Mouse (Mus musculus): ENCODE data around the gene Zbtb3. TPM values are rescaled to one million over a fixed set of nuclear protein-coding genes. Genes with fewer than 3 reads are reported as not detected.
"Not testable (repeated sequence)": the region's sequence is repeated elsewhere in the genome, so short reads cannot be mapped to it uniquely, and the experiment has no call there.

Zbtb3 gene
- polyA plus RNA-seq, 1 experiment from 2014 or later = 6.8 TPM

DNA sequence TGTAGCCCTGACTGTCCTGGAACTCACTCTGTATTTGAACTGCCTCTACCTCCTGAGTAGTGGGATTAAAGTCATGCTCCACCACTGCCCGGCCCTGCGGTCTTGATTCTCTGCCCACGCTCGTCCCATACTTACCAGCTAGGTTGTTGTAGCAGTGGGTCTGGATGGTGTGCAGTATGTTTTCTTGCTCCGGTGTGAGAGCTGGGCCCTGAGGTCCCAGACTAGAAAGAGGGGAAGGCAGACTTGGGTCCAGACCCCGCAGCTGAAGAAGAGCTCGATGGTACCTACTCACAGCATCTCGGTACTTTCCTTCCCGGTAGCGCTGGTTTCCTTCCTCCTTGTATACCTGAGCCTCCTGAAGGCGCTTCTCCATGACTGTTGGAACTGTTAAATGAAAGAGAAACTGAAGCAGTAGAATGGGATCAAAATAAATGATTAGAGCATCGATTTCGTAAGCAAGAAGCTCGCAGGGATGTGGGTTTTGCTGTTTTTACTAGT lies 16.0 kb downstream of the Zbtb3 start:
- DNase-seq (ENCODE audit: extremely low spot score, low spot score) = no peak
- no peaks in the 10 kb centered on the region for H3K9me3 ChIP-seq
- peaks cover 53% of the 10 kb centered on the region for H3K36me3 ChIP-seq (replicated peaks)
- H3K27me3 ChIP-seq (ENCODE audit: poor library complexity, severe bottlenecking) = no peaks in the 10 kb centered on the region
- H3K4me1 ChIP-seq = peaks cover 52% of the 10 kb centered on the region
- WGBS = 37% methylated on average over 14 of the region's 14 CpGs
- H3K4me3 ChIP-seq = peak overlapping the region; percentile 81
- peak overlapping the region; percentile 97 for H3K27ac ChIP-seq

DNA sequence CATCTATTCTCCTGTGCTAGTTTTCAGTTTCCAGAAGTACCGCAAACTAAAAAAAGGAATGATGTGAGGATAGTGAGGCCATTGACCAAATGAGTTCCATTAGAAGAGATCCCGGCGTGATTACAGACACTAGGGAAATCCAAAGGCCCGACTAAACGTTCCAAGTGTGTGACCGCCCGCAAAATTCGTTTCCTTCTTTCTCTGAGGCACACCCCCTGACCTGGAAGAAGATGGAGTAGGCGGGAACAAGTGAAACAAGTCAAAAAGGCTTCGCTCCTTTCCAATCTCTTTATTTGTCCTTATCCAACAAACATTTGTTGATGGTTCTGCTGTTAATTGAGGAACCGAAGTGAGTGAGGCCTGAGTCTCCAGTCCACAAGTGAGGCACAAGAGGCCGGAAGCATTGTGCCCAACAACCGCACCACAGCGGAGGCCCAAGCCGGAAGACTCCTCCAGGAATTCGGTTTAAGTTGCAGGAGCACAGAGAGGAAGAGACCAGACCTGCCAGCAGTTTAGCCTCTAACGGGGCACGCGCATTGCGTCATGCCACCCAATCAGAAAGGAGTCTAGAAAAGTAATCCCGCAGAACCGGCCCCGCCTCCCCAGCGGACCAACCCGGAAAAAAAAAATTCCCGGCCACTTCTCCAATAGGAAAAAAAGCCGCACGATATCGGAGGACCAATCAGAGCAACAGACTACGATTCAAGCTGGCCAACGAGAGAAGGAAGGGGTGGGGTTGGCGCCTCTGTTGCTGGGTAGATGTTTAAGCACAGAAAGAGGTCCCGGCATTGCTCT lies 16.6 kb downstream of the Zbtb3 start, which contains the start of gene Ttc9c:
Gene Ttc9c, minus strand, starts transcription at position 533 of the 795 bp plus-strand sequence.
- WGBS = 1% methylated on average over 33 of the region's 33 CpGs
- no peaks in the 10 kb centered on the region for H3K9me3 ChIP-seq
- peaks cover 52% of the 10 kb centered on the region for H3K4me1 ChIP-seq
- H3K27me3 ChIP-seq (ENCODE audit: poor library complexity, severe bottlenecking) = no peaks in the 10 kb centered on the region
- peak; percentile 97 for DNase-seq (ENCODE audit: extremely low spot score, low spot score)
- H3K27ac ChIP-seq = peak within 1 kb of the TSS; percentile 97
- peak within 1 kb of the TSS; percentile 81 for H3K4me3 ChIP-seq
- H3K36me3 ChIP-seq (replicated peaks) = peaks cover 53% of the 10 kb centered on the region

DNA sequence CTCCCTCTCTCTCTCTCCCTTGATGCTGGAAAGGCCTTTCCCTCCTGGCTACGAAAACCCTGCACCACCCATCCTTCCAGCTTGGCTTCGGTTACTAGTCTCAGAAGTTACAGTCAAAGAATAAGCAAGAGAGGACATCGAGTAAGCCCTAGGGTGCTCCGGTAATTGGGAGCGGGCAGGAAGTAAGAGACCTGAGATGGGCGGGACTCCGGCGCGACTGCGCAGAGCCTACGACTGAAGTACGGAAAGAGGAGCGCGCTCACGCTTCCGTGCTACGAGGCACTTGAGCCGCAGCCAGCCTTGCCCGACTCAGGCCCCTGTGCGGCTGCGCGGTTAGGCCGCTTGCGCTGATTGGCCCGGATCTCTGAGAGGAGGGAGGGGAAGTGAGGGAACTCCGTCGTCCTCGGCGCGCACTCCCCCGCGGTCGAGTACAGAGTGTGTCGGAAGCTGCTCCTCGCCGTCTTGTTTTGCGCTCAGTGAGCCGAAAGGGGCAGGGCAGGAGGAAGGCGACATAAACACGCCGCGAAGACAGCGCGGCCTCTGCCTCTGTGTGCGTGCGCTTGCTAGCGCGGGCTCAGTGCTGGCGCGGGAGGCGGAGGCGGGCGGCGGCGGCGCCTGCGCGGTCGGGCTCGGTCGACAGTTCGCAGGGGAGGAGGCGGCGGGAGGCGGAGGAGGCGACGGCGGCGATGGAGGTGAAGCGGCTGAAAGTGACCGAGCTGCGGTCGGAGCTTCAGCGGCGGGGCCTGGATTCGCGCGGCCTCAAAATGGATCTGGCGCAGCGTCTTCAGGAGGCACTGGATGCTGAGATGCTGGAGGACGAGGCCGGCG lies 17.5 kb downstream of the Zbtb3 start, which contains the start of gene Hnrnpul2:
Gene Hnrnpul2, plus strand, starts transcription at position 415 of the 828 bp plus-strand sequence.
- DNase-seq (ENCODE audit: extremely low spot score, low spot score) = peak; percentile 97
- peaks cover 52% of the 10 kb centered on the region for H3K4me1 ChIP-seq
- no peaks in the 10 kb centered on the region for H3K9me3 ChIP-seq
- WGBS = under 1% methylated on average over 83 of the region's 83 CpGs
- H3K4me3 ChIP-seq = peak within 1 kb of the TSS; percentile 81
- H3K27ac ChIP-seq = peak within 1 kb of the TSS; percentile 97
- H3K27me3 ChIP-seq (ENCODE audit: poor library complexity, severe bottlenecking) = no peaks in the 10 kb centered on the region
- peaks cover 53% of the 10 kb centered on the region for H3K36me3 ChIP-seq (replicated peaks)

DNA sequence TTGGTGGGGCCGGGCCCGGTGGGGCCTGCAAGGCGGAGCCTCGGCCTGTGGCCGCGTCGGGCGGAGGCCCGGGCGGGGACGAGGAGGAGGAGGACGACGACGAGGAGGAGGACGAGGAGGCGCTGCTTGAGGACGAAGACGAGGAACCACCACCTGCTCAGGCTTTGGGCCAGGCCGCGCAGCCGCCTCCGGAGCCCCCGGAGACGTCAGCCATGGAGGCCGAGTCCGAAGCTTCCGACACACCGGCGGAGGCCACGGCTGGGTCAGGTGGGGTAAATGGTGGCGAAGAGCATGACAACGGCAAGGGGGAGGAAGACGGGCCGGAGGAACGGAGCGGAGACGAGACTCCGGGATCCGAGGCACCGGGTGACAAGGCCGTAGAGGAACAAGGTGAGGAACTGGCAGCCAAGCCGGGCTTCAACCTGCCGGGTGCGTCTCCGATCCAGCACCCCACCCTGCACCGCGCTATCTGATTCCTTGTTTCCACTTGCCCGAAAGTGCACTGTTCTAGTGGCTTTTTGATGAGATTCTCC lies 18.1 kb downstream of the Zbtb3 start:
- no peak for DNase-seq (ENCODE audit: extremely low spot score, low spot score)
- no peaks in the 10 kb centered on the region for H3K27me3 ChIP-seq (ENCODE audit: poor library complexity, severe bottlenecking)
- peaks cover 48% of the 10 kb centered on the region for H3K4me1 ChIP-seq
- peak overlapping the region; percentile 81 for H3K4me3 ChIP-seq
- peak overlapping the region; percentile 97 for H3K27ac ChIP-seq
- H3K36me3 ChIP-seq (replicated peaks) = peaks cover 53% of the 10 kb centered on the region
- under 1% methylated on average over 48 of the region's 48 CpGs for WGBS
- H3K9me3 ChIP-seq = no peaks in the 10 kb centered on the region

DNA sequence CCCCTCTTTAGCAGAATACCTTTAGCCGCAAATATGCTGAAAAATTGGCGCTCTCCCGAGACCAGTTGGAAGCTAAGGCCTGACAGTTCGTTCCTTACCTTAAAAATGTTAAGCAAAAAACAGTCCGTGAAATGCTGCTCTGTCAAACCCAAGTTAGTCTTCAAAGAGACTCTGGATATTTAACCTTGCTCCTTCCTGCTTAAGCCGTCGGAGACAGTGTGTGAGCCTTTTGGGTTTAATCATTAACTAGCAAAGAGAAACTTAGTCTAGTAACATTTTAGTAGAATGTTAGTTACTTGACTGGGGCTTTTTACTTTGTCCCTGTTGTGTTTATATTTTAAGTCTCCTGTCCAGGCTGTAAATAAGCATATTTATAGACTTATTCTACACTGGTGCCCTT lies 18.8 kb downstream of the Zbtb3 start:
- peak overlapping the region; percentile 81 for H3K4me3 ChIP-seq
- no peak for DNase-seq (ENCODE audit: extremely low spot score, low spot score)
- peak overlapping the region; percentile 97 for H3K27ac ChIP-seq
- peaks cover 43% of the 10 kb centered on the region for H3K4me1 ChIP-seq
- H3K27me3 ChIP-seq (ENCODE audit: poor library complexity, severe bottlenecking) = no peaks in the 10 kb centered on the region
- WGBS = 3% methylated on average over 7 of the region's 7 CpGs
- H3K9me3 ChIP-seq = no peaks in the 10 kb centered on the region
- H3K36me3 ChIP-seq (replicated peaks) = peaks cover 53% of the 10 kb centered on the region

DNA sequence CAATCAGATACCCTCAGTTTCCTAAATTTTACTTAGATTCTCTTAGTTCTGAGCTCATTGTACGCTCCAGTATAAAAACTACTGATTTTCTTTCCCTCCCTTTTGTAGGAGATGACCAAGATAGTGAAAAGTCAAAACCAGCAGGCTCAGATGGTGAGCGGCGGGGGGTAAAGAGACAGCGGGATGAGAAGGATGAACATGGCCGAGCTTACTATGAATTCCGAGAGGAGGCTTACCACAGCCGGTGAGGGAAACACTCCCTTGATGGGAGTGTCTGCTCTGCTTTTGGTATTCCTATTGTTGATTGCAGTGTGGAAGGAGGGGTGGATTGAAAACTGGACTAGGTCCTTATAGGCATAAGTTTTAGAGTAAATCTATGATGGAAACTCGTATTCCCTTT lies 20.3 kb downstream of the Zbtb3 start:
- no peak for DNase-seq (ENCODE audit: extremely low spot score, low spot score)
- Histone ChIP-seq H3K27ac (no peak overlapping the region), H3K4me1 (peaks cover 29% of the 10 kb centered on the region), H3K36me3 (replicated peaks) (peaks cover 59% of the 10 kb centered on the region), H3K27me3 (ENCODE audit: poor library complexity, severe bottlenecking) (no peaks in the 10 kb centered on the region), H3K9me3 (no peaks in the 10 kb centered on the region), H3K4me3 (peak overlapping the region; percentile 81)
- 82% methylated on average over 8 of the region's 8 CpGs for WGBS

DNA sequence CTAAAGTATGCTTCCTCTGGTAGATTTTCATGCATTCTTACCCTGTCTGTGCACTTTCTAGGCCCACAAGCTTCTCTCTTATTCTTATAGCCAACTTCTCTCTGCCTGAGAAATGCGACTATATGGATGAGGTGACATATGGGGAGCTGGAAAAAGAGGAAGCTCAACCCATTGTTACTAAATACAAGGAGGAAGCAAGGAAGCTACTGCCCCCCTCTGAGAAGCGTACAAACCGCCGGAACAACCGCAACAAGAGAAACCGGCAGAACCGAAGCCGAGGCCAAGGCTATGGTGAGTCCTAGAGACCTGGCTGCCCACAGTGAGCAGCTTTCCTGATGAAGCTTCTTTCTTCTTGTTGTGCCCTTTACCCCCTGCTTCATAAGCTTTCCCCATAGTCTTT lies 27.3 kb downstream of the Zbtb3 start, which contains the start of gene AC129217.1:
Gene AC129217.1, plus strand, starts transcription at position 114 of the 400 bp plus-strand sequence.
- Histone ChIP-seq H3K27ac (no peak within 1 kb of the TSS), H3K36me3 (replicated peaks) (peaks cover 100% of the 10 kb centered on the region), H3K4me1 (no peaks in the 10 kb centered on the region), H3K27me3 (ENCODE audit: poor library complexity, severe bottlenecking) (no peaks in the 10 kb centered on the region), H3K4me3 (no peak within 1 kb of the TSS), H3K9me3 (no peaks in the 10 kb centered on the region)
- 96% methylated on average over 8 of the region's 8 CpGs for WGBS
- DNase-seq (ENCODE audit: extremely low spot score, low spot score) = no peak

DNA sequence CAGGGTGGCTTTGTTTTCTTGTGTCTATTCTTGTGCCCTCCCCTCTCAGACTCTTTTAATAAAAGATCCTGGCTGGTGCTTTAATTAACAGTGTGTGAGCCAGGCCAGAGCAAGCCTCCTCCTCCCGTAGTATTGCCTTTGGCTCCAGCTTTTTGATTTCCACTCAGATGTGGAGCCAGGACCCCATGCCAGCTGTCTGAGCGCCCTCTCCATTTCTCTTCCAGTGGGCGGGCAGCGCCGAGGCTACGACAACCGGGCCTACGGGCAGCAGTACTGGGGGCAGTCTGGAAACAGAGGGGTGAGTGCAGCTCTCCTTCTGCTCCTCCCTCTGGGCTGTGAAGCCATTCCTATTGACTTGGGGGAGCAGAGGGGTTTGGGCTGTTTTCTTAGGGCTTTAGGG lies 28.3 kb downstream of the Zbtb3 start:
- Histone ChIP-seq H3K27me3 (ENCODE audit: poor library complexity, severe bottlenecking) (no peaks in the 10 kb centered on the region), H3K36me3 (replicated peaks) (peaks cover 100% of the 10 kb centered on the region), H3K9me3 (no peaks in the 10 kb centered on the region), H3K27ac (no peak overlapping the region), H3K4me1 (no peaks in the 10 kb centered on the region), H3K4me3 (no peak overlapping the region)
- DNase-seq (ENCODE audit: extremely low spot score, low spot score) = no peak
- 95% methylated on average over 8 of the region's 8 CpGs for WGBS

DNA sequence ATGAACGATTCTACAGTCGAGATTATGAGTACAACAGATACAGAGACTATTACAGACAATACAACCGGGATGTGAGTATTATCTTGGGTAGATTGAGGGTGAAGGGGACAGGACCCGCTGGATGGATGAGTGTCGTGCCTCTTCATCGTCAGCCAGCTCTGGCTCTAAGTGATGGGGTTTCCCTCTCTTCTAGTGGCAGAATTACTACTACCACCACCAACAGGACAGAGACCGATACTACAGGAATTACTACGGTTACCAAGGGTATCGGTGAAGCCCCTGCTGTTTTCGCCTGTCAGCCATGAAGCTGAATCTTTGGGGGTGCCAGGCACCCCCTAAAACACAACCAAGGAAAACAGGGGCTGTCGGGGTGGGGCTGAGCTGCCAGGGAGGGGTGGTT lies 28.9 kb downstream of the Zbtb3 start:
- H3K36me3 ChIP-seq (replicated peaks) = peaks cover 100% of the 10 kb centered on the region
- H3K27ac ChIP-seq = no peak overlapping the region
- no peak for DNase-seq (ENCODE audit: extremely low spot score, low spot score)

DNA sequence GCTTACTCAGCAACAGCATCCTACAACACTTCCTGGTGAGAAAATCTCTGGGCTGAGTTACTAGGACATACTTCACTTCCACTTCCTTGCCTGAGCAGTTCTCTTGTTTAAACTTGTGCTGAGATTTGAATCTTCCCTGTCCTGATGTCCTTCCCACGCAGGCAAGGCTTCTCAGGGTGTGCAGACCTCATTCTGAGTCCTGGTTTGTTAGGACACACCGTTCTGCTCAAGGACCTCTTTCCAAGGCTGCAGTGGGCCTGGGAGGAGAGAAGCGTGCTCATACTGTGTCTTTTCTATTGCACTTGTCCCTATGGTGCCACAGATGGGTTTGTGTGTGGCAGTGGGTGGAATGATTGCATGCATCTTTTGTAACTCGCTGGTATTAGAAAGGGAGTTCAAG lies 30.6 kb downstream of the Zbtb3 start:
- H3K36me3 ChIP-seq (replicated peaks) = peaks cover 89% of the 10 kb centered on the region
- H3K4me3 ChIP-seq = no peak overlapping the region
- 91% methylated on average over 4 of the region's 4 CpGs for WGBS
- H3K27ac ChIP-seq = no peak overlapping the region
- no peaks in the 10 kb centered on the region for H3K9me3 ChIP-seq
- DNase-seq (ENCODE audit: extremely low spot score, low spot score) = no peak
- H3K4me1 ChIP-seq = peaks cover 12% of the 10 kb centered on the region
- H3K27me3 ChIP-seq (ENCODE audit: poor library complexity, severe bottlenecking) = no peaks in the 10 kb centered on the region

More for the DNA sequence above, 28.9 kb downstream of the Zbtb3 start:
- no peaks in the 10 kb centered on the region for H3K4me1 ChIP-seq
- 85% methylated on average over 11 of the region's 11 CpGs for WGBS
- H3K9me3 ChIP-seq = no peaks in the 10 kb centered on the region
- no peaks in the 10 kb centered on the region for H3K27me3 ChIP-seq (ENCODE audit: poor library complexity, severe bottlenecking)
- no peak overlapping the region for H3K4me3 ChIP-seq

DNA sequence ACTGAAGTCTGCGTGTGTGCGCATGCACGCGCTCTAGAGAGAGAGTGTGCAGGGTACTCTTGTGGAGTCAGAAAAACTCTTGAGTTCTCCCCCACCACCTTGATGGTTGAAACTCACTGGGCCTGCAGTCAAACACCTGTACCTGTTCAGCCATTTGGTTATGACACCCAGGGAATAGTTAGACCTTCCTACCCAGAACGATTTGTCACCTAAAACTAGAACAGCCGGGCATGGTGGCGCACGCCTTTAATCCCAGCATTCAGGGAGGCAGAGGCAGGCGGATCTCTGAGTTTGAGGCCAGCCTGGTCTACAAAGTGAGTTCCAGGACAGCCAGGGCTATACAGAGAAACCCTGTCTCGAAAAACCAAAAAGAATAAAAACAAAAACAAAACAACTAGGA lies 34.0 kb downstream of the Zbtb3 start:
- DNase-seq (ENCODE audit: extremely low spot score, low spot score); H3K27me3 ChIP-seq (ENCODE audit: poor library complexity, severe bottlenecking); H3K4me3 ChIP-seq; H3K9me3 ChIP-seq: not testable (repeated sequence)
- H3K4me1 ChIP-seq = peaks cover 45% of the 10 kb centered on the region
- H3K36me3 ChIP-seq (replicated peaks) = peaks cover 61% of the 10 kb centered on the region
- WGBS = 98% methylated on average over 10 of the region's 10 CpGs
- H3K27ac ChIP-seq = peak overlapping the region; percentile 97; the same call in 1 of the 2 replicates

DNA sequence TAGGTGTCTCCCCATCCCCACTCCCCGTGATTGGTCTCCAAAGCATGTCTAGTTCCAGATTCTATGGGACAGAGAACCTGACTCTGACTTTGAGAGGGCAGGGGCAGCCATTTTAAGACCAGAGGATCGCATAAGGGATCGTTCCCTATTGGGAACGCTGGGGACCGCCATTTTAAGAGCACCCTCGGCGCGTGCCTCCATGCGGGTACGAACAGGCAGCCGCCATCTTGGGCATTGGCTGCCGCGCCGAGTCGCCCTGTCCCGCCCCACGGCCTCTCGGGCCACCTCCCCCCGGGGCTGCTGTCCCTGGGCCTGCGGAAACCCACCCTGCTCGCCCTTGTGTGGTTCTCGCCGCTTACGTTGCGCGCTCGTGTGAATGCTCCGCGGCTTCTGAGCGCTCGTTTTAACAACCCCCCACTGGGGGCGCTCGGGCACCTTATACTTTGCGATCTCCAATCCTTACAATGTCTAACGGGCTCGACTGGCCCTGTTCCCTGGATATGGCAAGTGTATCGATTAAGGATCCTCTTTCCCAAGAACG lies 35.0 kb downstream of the Zbtb3 start, which contains the start of gene Bscl2:
Gene Bscl2, plus strand, starts transcription at position 217 of the 541 bp plus-strand sequence.
- peak; percentile 84 for DNase-seq (ENCODE audit: extremely low spot score, low spot score)
- H3K4me3 ChIP-seq = peak within 1 kb of the TSS; percentile 61
- H3K9me3 ChIP-seq = no peaks in the 10 kb centered on the region
- peaks cover 46% of the 10 kb centered on the region for H3K4me1 ChIP-seq
- H3K27ac ChIP-seq = peak within 1 kb of the TSS; percentile 97
- WGBS = 1% methylated on average over 38 of the region's 38 CpGs
- H3K36me3 ChIP-seq (replicated peaks) = peaks cover 59% of the 10 kb centered on the region
- H3K27me3 ChIP-seq (ENCODE audit: poor library complexity, severe bottlenecking) = no peaks in the 10 kb centered on the region
